Mouse (Mus musculus): ENCODE data around the gene Ccdc62. TPM values are rescaled to one million over a fixed set of nuclear protein-coding genes. Genes with fewer than 3 reads are reported as not detected.

Ccdc62 gene
- 6.9 and 7.0 TPM in 2 replicates for polyA plus RNA-seq (2012; rRNA removed)

GRCm38 (mm10) chr5:123930508-123930989, at the start of gene Ccdc62:
TSS of gene Ccdc62 (plus strand) at chr5:123930679.

DNA sequence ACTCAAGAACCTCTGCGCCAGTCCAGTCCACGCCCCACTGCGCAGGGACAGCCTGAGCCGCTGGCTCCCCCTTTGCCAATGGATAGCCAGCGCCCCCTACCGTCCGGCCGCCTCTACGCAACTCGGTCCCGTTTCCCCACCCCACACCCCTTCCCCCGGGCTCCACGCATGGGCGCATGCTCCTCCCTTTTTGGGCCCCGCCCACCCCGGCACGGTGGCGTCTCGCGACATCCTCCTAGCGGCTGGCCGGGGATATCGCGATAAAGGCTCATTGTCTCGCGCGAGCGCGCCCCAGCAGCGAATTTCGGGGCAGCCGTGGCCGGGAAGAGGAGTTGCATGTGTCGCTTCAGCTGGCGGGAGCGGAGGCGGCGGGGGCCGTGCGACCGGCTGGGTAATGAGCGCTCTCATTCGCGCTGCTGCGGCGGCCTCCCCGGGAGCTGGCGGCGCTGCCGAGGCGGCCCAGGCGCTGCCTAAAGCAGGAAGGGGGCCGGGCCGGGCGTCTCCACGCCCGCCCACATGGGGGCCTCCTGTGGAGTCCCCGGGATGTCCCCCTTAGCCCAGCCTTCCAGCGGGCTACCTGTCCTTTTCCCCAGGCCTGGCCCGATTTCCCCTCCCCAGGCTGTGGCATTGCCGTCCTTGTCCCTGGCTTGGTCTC, 23.4 kb upstream of the Ccdc62 start, which contains the start of gene Denr:
Gene Denr (plus strand): TSS at position 200 of the 655 bp plus-strand sequence.

DNA sequence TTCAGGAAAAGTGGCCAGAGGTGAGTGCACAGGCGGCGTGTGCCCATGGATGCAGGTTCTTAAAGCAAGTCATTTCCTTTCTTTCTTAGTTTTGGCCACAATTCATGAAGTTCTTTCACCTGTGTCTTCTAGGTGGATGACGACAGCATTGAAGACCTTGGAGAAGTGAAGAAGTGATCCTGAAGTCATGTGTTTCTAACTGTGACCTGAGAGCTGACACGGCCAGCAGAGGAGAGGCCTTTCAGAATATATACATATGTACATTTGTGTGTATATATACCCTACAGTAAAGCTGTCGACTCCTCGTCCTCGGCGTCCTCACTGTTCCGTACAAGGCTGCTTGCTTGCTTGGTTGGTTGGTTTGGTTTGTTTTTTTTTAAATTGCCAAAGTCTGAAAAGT, 3.4 kb upstream of the Ccdc62 start, which contains the start of gene Gm43518:
Gene Gm43518 (plus strand): TSS at position 301 of the 400 bp plus-strand sequence.

DNA sequence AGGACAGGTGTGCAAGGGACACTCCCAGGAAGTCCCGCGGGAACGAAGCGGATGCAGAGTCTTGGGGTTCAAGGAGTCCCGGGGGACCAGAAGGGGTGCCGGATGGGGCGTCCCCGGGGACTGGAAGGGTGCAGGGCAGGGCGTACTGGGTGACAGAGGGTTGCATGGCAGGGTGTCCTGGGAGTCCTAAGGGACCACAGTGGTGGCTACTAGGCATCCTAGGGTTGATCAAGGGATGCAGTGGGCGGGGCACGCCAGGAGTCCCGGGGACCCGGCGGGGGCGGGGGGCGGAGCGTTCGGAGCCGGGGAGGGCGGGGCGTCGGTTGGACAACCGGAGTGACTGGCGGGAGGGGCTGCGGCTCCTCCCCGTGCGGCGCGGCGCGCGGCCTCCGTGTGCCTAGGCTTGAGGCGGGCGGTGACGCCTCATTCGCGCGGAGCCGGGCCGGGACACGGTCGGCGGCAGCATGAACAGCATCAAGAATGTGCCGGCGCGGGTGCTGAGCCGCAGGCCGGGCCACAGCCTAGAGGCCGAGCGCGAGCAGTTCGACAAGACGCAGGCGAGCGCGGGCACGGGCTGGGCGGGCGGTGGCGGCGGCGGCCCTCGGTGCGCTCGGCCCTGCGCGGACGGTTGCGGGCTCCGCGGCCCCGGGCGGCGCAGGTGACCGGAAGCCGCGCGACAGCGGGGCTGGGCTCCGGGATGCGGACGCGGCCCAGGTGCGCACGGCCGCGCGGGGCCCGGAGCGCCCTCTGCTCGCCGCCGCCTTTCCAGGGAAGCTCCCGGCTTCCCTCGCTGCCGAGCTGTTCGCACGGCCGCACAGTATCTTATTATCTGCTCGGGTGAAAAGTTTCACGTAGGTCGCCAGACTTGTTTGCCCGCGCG, 43.1 kb downstream of the Ccdc62 start, which contains the start of gene Hip1r:
Gene Hip1r (plus strand): TSS at position 330 of the 880 bp plus-strand sequence.

Other genes starting within 250 kb of the Ccdc62 start
- 82.7 and 86.3 TPM in 2 replicates for gene Clip1, start 246.1 kb upstream of the Ccdc62 start, polyA plus RNA-seq (2012; rRNA removed)
- gene Zcchc8, start 209.6 kb upstream of the Ccdc62 start, polyA plus RNA-seq (2012; rRNA removed), result 85.6 and 91.2 TPM in 2 replicates
- 136 and 152 TPM in 2 replicates for gene Rsrc2, start 181.3 kb upstream of the Ccdc62 start, polyA plus RNA-seq (2012; rRNA removed)
- gene Kntc1, start 181.0 kb upstream of the Ccdc62 start, polyA plus RNA-seq (2012; rRNA removed), result 16.6 and 19.0 TPM in 2 replicates
- 0.07 and 0.31 TPM in 2 replicates for gene Hcar2, start 65.2 kb upstream of the Ccdc62 start, polyA plus RNA-seq (2012; rRNA removed)
- 0.32 and 0.34 TPM in 2 replicates for gene Hcar1, start 50.7 kb upstream of the Ccdc62 start, polyA plus RNA-seq (2012; rRNA removed)
- gene Denr, start 23.5 kb upstream of the Ccdc62 start, polyA plus RNA-seq (2012; rRNA removed), result 75.0 and 82.4 TPM in 2 replicates
- 1.7 and 3.1 TPM in 2 replicates for gene Gm43518, start 3.3 kb upstream of the Ccdc62 start, polyA plus RNA-seq (2012; rRNA removed)
- 21.5 and 22.6 TPM in 2 replicates for gene Hip1r, start 42.9 kb downstream of the Ccdc62 start, polyA plus RNA-seq (2012; rRNA removed)
- gene Vps37b, start 101.6 kb downstream of the Ccdc62 start, polyA plus RNA-seq (2012; rRNA removed), result 75.9 and 94.4 TPM in 2 replicates
- gene Abcb9, start 165.1 kb downstream of the Ccdc62 start, polyA plus RNA-seq (2012; rRNA removed), result 5.8 and 6.3 TPM in 2 replicates
- 34.7 and 38.1 TPM in 2 replicates for gene Ogfod2, start 181.6 kb downstream of the Ccdc62 start, polyA plus RNA-seq (2012; rRNA removed)
- gene Arl6ip4, start 185.4 kb downstream of the Ccdc62 start, polyA plus RNA-seq (2012; rRNA removed), result 88.9 and 93.8 TPM in 2 replicates